Mouse (Mus musculus): ENCODE data around the gene Prkcd. TPM values are rescaled to one million over a fixed set of nuclear protein-coding genes. Genes with fewer than 3 reads are reported as not detected.
A peak's percentile ranks its signal among the peaks of the same experiment; 100 is the strongest.

The Prkcd gene
- polyA plus RNA-seq, 1 experiment from 2014 or later, result 54.0 TPM

DNA sequence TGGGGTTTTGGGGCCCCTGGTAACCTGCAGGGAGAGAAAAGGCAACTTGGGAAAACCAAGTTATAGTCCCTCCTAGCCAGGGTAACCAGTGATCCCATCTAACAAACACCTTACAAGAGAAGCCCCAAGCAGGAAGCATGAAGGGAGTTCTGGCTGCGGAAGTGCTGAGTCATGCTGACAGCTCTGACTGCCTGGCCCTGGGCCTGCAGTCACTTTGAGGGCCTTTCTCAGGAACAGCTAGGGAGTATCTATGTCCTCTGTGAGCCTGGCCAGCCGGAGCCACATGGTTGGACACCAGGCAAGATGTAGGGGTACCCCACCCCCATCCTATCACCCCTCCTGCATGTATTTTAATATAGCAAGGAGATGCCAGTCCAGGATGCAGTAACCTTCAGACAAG lies 61.6 kb downstream of the Prkcd start:
- TF ChIP-seq CTCF (IDR thresholded peaks at IDR 0.05; ENCODE audit: low read depth), result no peak
- Histone ChIP-seq H3K9me3 (ENCODE audit: low read depth, low read length) (no peaks in the 10 kb centered on the region), H3K27me3 (ENCODE audit: insufficient read depth, low read length) (no peaks in the 10 kb centered on the region), H3K9ac (no peak overlapping the region), H3K4me1 (ENCODE audit: insufficient read depth) (no peaks in the 10 kb centered on the region), H3K36me3 (ENCODE audit: insufficient read depth) (peaks cover 95% of the 10 kb centered on the region), H3K4me3 (ENCODE audit: low read depth, low read length) (no peak overlapping the region), H3K4me2 (no peak overlapping the region), H3K27ac (ENCODE audit: low read depth) (no peak overlapping the region)
- 84% methylated on average over 2 of the region's 2 CpGs for WGBS
- ATAC-seq (ENCODE audit: insufficient read depth) (no peak), DNase-seq (no peak)

DNA sequence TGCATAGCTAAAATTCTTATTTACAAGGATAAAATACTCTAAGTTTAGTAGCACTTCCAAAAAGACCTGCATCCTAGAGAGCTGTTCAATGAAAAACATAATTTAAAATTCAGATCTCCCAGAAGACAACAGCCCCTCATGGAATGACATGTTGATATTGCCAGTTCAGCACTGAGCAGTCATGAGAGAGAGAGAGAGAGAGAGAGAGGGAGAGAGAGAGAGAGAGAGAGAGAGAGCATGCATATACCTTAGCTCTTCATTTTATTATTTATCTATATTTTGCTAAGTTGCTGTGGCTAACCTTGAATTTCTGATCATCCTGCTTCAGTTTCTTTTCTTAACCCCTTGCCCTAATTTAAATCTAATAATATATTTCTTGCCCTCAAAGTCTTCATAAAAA lies 63.7 kb downstream of the Prkcd start:
- no peak for ATAC-seq (ENCODE audit: insufficient read depth)
- TF ChIP-seq CTCF (IDR thresholded peaks at IDR 0.05; ENCODE audit: low read depth), result no peak

DNA sequence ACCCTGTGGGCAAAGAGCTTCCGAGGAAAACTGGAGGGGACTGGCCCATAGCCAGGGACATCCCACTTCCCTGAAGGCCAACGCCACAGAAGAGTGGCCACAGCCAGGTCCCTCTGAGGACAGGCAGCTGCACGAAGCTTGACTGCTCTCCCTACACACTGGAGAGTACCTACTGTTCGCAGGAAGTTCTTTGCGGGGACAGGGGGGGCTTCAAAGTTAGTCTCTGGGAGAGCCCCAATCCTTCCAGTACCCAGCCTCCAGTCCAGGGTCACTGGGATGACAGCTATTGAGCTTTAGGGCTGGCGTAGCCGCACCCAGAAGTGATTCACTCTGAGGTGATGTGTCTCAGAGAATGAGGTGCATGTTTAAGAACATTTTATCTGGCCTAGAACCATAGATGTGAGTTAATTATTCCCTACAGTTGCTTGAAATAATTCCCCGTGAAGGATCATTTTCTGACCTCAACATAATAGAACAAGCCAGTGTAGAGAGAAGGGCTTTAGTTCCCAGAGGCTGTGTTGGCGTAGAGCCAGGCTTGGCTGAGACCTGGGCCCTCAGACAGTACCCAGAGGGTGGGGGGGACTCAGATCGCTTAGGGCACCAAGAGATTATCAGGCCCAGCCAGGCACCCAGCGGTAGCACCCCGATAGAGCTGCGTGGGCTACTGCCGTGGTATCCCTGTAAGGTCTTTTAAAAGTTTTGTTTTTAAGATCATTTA lies 64.4 kb downstream of the Prkcd start:
- no peak overlapping the region for H3K9ac ChIP-seq
- ATAC-seq (ENCODE audit: insufficient read depth) (no peak), DNase-seq (peak; percentile 47)
- no peaks in the 10 kb centered on the region for H3K27me3 ChIP-seq (ENCODE audit: insufficient read depth, low read length)
- no peak overlapping the region for H3K4me2 ChIP-seq
- no peaks in the 10 kb centered on the region for H3K4me1 ChIP-seq (ENCODE audit: insufficient read depth)
- H3K36me3 ChIP-seq (ENCODE audit: insufficient read depth), result peaks cover 77% of the 10 kb centered on the region
- 0 out of 2 replicates have a peak overlapping the region, but pooled peaks have one; percentile 25 for H3K27ac ChIP-seq (ENCODE audit: low read depth)
- no peaks in the 10 kb centered on the region for H3K9me3 ChIP-seq (ENCODE audit: low read depth, low read length)
- no peak for TF ChIP-seq CTCF (IDR thresholded peaks at IDR 0.05; ENCODE audit: low read depth)
- WGBS, result 79% methylated on average over 14 of the region's 14 CpGs
- no peak overlapping the region for H3K4me3 ChIP-seq (ENCODE audit: low read depth, low read length)

More for the DNA sequence above, 63.7 kb downstream of the Prkcd start:
- no peaks in the 10 kb centered on the region for H3K4me1 ChIP-seq (ENCODE audit: insufficient read depth)
- no peak overlapping the region for H3K9ac ChIP-seq
- H3K27ac ChIP-seq (ENCODE audit: low read depth), result no peak overlapping the region
- H3K4me3 ChIP-seq (ENCODE audit: low read depth, low read length), result no peak overlapping the region
- no peak for DNase-seq
- peaks cover 84% of the 10 kb centered on the region for H3K36me3 ChIP-seq (ENCODE audit: insufficient read depth)
- H3K27me3 ChIP-seq (ENCODE audit: insufficient read depth, low read length), result no peaks in the 10 kb centered on the region
- H3K9me3 ChIP-seq (ENCODE audit: low read depth, low read length), result no peaks in the 10 kb centered on the region
- no peak overlapping the region for H3K4me2 ChIP-seq

DNA sequence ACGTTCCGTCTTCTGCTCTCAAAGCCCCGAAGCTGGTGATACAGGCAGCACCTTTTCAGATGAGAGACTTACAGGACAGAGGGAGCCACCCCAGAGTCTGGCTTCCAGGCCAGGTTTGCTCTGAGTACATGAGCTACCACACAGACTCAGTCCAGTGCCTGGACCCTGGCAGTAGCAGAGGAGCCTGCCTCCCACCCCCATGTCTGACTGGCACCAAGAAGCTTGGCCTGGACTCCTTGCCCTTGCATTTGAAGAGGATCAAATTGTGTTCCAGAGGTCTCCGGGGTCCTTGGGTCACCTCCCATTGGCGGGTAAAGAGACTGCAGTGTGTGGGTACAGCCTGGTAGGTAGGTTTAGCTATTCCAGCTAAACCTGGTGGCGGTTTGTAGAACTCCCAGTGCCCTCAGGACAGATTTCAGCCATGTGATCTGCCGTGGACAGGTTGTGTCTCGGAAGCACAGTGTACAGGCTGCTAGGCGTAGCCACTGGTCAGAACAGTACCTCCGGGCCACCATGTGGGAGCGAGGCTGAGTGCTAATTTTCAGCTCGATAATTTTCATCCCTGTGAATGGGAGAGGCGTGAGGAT lies 65.1 kb downstream of the Prkcd start:
- no peak overlapping the region for H3K27ac ChIP-seq (ENCODE audit: low read depth)

DNA sequence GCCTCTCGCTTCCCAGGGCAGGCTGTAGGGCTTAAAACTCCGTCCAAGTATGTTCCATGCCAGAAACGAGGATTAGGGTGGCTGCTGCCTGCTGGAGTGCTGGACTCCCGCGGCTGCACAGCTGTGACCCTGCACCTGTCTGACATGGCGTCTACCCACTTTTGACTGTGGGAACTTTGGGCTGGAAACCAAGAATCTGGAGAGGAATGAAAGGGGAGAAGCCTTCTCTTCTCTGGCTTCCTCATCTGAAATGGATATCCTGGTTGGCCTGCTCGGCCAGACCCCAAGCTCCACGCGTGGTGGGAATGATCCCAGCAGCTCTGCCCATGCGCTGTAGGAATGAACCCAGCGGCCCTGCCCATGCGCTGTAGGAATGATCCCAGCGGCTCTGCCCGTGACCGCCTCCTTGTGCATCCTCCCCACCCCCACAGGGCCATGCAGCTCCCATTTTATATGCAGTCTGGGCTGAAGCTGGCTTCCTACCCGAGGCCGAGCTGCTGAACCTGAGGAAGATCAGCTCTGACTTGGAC lies 66.6 kb downstream of the Prkcd start:
- no peak overlapping the region for H3K4me3 ChIP-seq (ENCODE audit: low read depth, low read length)
- H3K4me1 ChIP-seq (ENCODE audit: insufficient read depth), result no peaks in the 10 kb centered on the region
- WGBS, result 89% methylated on average over 17 of the region's 17 CpGs
- no peak overlapping the region for H3K4me2 ChIP-seq
- H3K27ac ChIP-seq (ENCODE audit: low read depth), result no peak overlapping the region
- H3K27me3 ChIP-seq (ENCODE audit: insufficient read depth, low read length), result no peaks in the 10 kb centered on the region
- no peaks in the 10 kb centered on the region for H3K9me3 ChIP-seq (ENCODE audit: low read depth, low read length)
- peaks cover 68% of the 10 kb centered on the region for H3K36me3 ChIP-seq (ENCODE audit: insufficient read depth)
- no peak for ATAC-seq (ENCODE audit: insufficient read depth)
- no peak for TF ChIP-seq CTCF (IDR thresholded peaks at IDR 0.05; ENCODE audit: low read depth)
- DNase-seq, result no peak
- no peak overlapping the region for H3K9ac ChIP-seq

More for the DNA sequence above, 65.1 kb downstream of the Prkcd start:
- DNase-seq (no peak), ATAC-seq (ENCODE audit: insufficient read depth) (no peak)
- H3K4me1 ChIP-seq (ENCODE audit: insufficient read depth), result no peaks in the 10 kb centered on the region
- no peak for TF ChIP-seq CTCF (IDR thresholded peaks at IDR 0.05; ENCODE audit: low read depth)
- H3K4me2 ChIP-seq, result no peak overlapping the region
- peaks cover 77% of the 10 kb centered on the region for H3K36me3 ChIP-seq (ENCODE audit: insufficient read depth)
- H3K9ac ChIP-seq, result no peak overlapping the region
- 91% methylated on average over 13 of the region's 13 CpGs for WGBS
- H3K4me3 ChIP-seq (ENCODE audit: low read depth, low read length), result no peak overlapping the region
- H3K9me3 ChIP-seq (ENCODE audit: low read depth, low read length), result no peaks in the 10 kb centered on the region
- H3K27me3 ChIP-seq (ENCODE audit: insufficient read depth, low read length), result no peaks in the 10 kb centered on the region

DNA sequence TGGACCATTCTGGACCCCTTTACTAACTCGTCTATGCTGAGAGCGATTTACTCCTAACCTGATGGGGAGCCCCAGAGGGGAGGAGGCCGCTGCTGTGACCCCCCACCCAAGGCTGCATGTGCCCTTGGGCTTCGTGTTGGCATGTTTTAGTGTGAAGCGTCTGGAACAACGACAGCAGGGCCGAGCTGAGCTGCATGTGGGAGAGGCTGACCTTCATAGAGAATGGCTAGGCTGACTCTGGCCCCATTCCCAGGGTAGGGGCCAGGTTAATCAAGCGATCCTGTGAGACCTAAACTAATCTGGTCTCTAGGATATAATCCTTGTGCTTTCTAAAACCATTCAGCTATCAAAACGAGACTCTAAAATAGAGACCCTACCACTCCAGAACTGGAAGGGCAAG lies 68.3 kb downstream of the Prkcd start:
- Histone ChIP-seq H3K9me3 (ENCODE audit: low read depth, low read length) (no peaks in the 10 kb centered on the region), H3K4me3 (ENCODE audit: low read depth, low read length) (no peak overlapping the region), H3K4me1 (ENCODE audit: insufficient read depth) (no peaks in the 10 kb centered on the region), H3K27ac (ENCODE audit: low read depth) (0 out of 2 replicates have a peak overlapping the region, but pooled peaks have one; percentile 42), H3K9ac (no peak overlapping the region), H3K27me3 (ENCODE audit: insufficient read depth, low read length) (no peaks in the 10 kb centered on the region), H3K36me3 (ENCODE audit: insufficient read depth) (peaks cover 64% of the 10 kb centered on the region), H3K4me2 (no peak overlapping the region)
- no peak for TF ChIP-seq CTCF (IDR thresholded peaks at IDR 0.05; ENCODE audit: low read depth)
- ATAC-seq (ENCODE audit: insufficient read depth) (no peak), DNase-seq (no peak)
- 74% methylated on average over 9 of the region's 9 CpGs for WGBS

DNA sequence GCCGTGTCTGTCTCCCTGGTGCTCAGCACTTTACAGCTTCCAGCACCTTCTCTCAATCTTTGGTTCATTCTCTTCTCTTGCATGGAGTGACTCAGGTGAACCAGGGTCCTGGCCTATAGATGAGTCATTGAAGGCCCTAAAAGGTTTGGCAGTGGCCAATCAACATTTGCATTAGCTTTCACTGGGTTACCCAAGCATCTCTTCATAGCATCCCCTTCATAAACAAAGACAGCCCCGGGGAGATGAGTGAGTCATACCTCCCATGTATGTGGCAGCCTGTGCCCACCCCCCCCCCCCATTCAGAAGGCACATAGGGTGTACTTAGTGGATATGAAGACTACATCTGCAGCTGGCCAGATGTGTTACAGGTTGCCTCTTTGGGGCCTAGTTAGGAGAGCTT lies 69.4 kb downstream of the Prkcd start:
- DNase-seq, result no peak
- Histone ChIP-seq H3K9ac (no peak overlapping the region), H3K36me3 (ENCODE audit: insufficient read depth) (peaks cover 58% of the 10 kb centered on the region), H3K4me1 (ENCODE audit: insufficient read depth) (peaks cover 1% of the 10 kb centered on the region; the same call in 1 of the 2 replicates), H3K27ac (ENCODE audit: low read depth) (no peak overlapping the region), H3K9me3 (ENCODE audit: low read depth, low read length) (no peaks in the 10 kb centered on the region), H3K4me2 (no peak overlapping the region), H3K27me3 (ENCODE audit: insufficient read depth, low read length) (no peaks in the 10 kb centered on the region), H3K4me3 (ENCODE audit: low read depth, low read length) (no peak overlapping the region)
- 82% methylated on average over 2 of the region's 2 CpGs for WGBS
- no peak for ATAC-seq (ENCODE audit: insufficient read depth)
- TF ChIP-seq CTCF (IDR thresholded peaks at IDR 0.05; ENCODE audit: low read depth), result no peak
